Mouse (Mus musculus) lung, postnatal 4 days (tissue): ENCODE data around the gene Cfap77.

Source experiments
- DNase-seq, 2 experiments: peaks; one replicate each; pipeline ENCODE4 v3.0.0; 2021

Gene Cfap77

DNA sequence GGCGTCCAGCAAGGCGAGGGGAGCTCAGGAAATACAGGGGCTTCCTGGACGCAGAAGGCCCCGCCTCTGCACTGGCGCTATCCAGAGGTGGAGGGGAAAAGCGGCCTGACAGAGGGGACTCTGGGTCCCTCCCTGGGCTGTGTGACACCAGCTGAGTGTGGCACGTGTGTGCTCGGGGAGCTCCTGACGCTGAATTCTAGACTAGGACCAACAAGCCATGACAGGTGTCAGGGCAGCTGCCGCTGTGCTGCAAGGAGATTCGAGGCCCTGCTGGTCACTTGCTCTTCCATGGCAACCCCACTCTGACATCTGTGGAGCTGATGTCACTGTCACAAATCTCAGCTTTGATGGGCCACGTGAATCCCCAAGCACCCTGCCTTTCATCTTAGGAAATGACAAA lies 60.9 kb downstream of the Cfap77 start:
- peak in 1 of 2 experiments; percentile 31 for DNase-seq

DNA sequence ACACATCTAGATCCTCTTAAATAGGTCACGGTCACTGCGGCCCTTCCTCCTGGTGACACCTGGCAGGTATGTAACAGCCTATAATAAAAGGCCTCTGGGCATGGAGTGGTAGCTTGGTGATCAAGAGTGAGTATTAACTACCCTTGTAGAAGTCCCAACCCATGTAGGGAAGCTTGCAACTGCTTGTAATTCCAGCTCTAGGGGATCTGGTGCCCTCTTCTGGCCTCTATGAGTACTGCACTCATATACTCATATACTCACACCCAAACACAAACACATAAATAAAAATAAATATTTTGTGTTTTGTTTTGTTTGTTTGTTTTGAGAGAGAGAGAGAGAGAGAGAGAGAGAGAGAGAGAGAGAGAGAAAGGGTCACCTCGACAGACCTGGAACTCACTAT lies 66.1 kb downstream of the Cfap77 start:
- DNase-seq: no peak

DNA sequence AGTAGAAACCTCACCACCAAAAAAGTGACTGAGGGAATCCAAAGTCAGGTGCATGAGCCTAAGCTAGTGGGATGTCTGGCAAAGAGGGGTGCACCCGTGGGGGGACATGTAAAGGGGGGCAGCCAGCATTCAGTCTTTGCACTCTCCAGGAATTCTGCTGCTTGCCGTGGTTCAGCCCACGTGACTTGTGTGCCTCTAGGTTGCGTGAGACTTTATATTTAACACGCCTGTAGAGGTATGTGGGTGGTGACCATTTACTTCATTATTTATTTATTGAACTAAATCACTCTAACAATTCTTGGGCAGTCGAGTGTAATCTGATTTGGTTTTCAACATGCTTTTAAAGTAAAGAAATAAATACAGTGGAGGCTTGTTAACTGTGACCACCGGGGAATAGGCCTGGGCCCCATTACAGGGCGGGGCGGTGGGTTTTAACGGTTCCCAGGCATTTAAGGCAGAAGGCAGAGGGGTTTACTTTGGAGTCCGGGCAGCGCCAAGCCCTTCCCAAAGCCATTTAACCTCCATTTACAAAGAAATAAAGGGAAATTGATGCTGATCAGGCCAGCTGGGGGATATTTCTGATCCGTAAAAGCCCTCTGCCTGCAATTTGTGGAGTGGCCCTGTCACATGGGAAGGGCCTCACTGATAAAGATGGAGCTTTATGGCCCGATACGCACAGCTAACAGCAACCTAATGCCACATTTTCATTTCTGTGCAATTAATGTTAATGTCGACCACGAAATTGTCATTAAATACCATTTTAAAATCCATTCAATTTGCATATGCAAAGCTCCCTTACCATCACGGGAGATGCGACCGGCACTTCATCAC lies 74.6 kb downstream of the Cfap77 start:
- no peak for DNase-seq

DNA sequence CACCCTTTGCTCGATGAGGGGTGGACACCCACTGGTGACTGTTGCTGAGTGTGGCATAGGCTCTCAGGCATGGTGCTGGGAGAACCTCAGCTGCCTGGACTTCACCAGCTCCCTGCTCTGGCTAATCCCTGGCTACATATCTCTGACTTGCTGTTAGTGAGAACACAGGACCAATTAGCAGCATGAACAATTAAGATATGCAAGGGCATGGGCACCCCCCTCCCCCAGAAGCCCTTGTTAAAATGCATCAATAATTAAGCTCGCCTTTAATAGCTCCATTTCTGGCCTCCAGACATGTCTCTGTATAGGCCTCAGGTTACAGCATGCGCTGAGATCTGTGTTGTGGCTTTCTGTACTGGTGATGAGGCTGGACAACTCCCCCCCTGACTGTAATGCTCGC lies 76.4 kb downstream of the Cfap77 start:
- DNase-seq: no peak

DNA sequence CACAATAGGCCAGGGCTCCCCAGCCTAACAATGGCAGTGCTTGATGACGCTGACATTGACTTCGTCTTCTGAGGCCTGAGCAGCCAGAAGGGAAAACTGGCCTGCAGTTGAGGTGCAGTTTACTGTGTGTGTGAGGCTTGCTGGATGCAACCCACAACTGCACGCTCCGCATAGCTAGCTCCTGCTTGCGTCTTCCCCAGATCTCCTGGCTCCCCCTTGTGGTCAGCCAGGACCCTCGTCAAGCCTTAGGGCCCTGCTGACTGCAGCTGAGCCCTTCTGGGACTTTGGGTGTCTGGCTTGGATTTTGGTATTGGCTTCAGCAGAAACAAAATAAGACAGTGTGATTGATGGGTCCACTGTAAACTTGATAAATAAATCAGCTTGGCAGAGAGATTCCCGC lies 78.2 kb downstream of the Cfap77 start:
- DNase-seq: peak; percentile 76 to 83

DNA sequence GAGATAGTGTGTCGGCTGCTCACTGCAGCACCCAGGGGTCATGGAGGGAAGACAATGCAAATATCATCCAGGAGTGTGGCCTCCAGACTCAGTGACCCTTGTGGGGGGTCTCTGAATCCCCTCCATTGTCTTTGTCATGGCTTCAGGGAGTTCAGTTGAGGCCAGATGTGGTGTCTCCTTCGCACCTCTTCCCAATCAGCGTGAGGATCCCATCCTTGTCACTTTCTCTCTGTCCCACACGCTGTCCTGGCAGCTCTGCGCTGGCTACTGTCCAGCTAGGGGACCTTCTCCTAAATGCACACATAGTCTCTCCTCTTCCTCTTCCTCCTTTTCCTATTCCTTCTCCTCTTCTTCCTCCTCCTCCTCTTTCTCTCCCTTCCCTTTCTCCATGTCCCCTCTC lies 79.3 kb downstream of the Cfap77 start:
- DNase-seq: no peak

DNA sequence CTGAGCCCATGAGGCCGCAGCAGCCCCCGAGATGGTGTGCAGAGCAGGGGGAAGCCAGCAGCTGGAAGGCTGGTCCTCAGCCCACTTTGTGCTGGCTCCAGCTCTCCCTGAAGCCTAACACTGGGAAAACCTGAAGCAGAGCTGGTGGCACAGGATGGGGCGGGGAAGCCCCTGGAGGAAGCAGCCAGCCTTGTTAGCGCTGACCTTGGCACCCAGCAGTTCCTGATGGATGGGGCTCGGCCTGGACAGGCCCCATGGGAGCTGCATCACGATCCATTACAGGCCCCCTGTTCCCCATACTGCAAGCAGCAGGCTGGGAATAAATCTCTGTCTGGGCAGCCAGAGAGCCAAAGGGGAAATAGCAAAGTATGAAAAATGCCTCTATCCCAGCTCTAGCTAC lies 80.3 kb downstream of the Cfap77 start:
- peak; percentile 22 to 59 for DNase-seq

DNA sequence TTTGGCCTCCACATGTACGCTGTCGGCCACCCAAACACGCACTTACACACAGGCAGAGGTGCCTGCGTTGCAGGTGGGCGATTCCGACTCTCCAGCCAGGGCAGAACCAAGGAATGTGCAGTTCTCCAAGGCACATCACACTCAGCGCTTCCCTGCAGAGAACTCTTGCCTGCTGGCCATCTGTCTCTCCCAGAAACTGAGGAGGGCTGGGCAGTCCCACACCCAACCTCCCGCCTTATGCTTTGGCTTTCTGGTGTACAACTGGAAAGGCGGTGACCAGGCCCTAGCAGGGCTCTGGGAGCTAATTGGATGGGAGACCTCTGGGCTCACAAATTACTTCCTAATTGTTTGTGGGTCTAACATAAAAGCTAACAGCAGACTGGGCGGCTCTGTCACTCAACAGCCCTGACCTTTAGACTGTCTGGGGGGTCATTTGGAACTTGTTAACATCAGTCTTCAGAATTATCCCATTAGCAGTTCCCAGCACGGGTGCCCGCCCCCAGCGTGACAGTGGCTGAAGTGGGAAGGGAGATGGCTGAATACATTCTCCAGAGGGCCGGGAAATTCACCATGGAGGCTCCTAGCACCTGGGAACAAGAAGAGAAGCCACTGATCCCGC lies 80.9 kb downstream of the Cfap77 start:
- no peak for DNase-seq

DNA sequence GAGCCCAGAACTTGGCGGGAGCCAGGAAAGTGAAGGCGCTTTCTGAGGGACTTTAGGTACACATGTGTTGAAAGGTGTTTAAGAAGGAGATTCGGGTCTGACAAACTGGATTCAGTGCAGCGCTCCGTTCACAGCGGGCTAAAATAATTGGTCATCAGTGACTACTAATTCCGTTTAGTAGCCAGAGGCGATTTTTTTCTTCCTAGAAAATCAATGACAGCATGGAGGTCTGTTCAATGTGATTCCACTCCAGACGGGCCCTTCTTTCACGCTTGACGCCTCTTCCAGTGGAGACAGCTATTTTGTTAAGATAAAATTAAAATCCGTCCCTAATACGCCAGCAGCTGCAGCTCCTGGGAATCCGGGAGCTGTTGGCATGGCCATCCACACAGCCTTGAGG lies 84.4 kb downstream of the Cfap77 start:
- no peak for DNase-seq

DNA sequence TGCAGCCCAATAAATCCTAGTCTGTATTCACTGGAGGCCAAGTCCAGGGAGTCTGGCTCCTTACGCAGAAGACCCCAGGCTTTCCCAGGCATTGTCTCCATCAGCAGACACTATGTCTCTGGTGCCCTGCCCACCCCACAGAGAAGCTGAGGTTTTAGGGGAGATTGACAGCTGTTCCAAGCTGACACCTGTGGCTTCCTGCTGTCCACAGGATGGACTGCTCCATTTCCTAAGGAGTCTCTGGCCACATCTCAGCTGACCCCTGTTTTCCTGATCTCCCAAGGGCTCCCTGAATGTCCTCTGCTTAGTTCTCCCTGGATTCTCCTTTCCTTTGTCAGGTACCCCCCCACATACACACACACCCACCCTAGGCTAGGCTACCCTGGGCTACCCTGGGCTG lies 86.6 kb downstream of the Cfap77 start:
- DNase-seq: no peak

DNA sequence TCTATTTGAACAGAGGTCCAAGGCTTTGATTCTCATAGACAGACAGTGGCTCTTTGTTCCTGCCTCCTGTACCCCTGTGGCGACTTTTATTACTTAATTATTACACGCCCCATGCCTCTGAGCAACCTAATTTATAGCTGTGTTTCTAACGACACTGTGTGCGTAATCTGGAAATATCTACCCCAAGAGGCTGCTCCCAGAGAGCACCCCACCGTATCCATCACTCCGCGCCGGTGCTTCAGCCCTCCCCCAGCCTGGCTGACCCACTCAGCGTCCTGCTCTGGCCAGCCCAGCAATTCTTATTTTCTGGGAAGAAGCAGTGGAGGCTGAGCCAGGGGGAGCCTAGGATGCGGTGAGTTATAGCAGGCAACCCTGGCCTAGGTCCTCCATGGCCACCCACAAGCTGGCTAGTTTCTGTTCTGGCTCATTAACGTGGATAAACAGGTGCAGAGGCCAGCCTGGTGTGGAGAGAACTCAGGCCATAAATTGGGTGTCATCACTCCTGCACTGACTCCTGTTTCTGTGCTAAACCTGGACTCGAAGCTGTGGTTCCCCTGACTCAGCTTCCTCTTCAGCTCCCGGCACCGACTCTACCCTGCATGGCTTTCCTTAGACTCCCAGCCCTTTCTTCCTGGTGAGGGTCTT lies 88.6 kb downstream of the Cfap77 start:
- DNase-seq: no peak

DNA sequence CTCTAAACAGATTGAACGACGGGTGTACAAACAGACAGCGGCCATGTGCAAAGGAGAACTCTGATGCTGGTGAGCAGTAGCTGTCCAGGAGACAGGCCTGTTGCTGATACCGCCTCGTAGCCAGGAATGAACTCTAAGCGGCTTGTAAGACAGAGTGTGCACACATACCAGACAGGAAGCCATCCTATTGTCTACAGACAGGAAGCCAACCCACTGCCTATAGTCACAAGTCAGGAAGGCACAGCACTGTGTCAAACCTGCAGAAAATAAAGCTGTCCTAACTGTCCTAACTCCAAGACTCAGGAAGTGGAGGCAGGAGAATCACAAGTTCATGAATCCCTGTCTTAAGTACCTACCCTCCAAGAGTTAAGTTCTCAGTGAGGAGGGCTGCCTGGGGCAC lies 91.3 kb downstream of the Cfap77 start:
- DNase-seq: no peak

DNA sequence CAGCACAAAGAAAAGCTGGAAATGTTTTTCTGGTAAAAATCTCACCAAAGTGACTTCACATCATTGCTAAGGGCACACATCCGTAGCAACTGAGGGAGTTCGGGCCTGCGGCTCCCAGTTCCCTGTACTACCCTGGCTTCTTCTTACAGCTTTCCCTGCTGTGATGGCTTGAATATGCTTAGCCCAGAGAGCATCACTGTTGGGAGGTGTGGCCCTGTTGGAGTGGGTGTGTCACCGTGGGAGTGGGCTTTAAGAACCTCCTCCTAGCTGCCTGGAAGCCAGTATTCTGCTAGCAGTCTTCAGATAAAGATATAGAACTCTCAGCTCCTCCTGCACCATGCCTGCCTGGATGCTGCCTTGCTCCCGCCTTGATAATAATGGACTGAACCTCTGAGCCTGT lies 93.2 kb downstream of the Cfap77 start:
- no peak for DNase-seq

DNA sequence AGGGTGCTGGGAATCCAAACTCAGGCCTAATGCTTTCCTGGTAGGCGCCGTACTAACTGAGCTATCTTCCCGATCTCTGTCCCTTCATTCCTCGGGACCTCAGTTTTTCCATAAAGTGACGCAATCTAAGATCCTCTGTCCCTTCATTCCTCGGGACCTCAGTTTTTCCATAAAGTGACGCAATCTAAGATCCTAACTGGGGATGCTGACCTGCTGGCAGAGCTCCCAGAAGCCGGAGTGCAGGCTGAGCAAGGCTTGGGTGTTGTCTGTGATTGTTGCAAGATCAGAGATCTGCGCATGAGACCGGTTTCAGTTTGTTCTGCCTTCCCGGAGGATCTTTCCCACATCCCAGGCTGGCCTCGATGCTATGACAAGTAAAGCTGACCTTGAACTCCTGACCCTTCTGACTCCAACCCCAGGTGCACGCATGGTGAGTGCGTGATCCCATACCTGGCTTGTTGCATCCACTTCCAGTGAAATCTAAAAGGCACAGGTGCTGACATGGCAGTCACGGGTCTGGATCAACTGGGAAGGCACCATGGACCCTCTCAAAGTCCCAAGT lies 93.8 kb downstream of the Cfap77 start:
- DNase-seq: peak; percentile 34 to 67

DNA sequence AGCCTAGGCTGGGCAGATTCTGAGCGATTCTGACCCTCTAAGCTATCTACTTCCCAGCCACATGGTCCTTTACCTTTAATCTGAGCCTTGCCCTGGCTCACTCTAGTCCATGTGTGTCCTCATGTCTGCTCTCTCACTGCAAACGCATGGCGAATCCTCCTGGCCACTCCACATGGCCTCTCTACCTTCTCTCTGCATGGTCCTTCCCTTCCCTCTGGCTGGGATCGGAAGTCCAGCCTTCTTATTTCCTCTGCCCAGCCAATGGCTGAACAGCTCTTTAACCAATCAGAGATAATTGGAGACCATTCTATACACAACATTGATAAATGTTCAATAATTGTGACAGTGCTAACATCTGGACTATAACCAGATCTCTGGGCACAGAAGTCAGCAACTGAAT lies 98.0 kb downstream of the Cfap77 start:
- no peak for DNase-seq

DNA sequence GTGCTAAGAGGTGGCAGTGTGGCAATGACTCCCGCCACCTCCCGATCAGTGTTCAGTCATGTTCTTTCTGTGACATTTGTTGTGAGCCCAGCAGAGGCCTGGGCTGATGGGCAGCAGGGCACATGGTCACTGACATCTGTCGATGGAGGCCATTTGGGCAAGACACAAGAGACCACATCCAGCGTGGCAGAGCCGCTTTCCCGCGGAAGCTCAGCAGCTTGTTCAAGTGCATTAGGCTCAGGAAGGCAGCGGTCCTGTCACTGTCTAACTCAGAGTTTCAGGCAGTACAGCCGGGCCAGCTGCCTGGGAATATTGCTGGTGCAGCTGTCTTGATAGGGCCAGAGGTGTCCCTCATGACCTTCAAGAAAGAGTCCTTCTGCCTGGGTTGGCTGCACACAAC lies 100.3 kb downstream of the Cfap77 start:
- no peak for DNase-seq

DNA sequence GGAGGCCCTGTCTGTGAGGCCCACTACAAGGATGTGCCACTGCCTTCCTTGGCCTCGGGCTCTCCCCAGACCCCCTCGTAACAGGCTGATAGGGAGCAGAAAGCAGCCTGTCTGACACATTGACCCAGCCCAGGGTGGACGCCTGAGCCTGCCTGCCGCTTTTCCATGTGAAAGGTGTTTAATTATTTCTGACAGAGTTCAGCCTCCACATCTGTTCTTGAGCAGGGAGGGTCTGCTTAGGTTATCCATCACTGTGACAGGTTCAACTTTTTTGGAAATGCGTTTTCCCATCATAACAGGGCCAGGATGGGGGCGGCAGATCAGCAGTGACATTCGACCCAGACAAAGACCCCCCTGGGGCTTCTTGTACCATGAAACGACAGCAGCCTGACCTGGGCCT lies 101.9 kb downstream of the Cfap77 start:
- DNase-seq: no peak

DNA sequence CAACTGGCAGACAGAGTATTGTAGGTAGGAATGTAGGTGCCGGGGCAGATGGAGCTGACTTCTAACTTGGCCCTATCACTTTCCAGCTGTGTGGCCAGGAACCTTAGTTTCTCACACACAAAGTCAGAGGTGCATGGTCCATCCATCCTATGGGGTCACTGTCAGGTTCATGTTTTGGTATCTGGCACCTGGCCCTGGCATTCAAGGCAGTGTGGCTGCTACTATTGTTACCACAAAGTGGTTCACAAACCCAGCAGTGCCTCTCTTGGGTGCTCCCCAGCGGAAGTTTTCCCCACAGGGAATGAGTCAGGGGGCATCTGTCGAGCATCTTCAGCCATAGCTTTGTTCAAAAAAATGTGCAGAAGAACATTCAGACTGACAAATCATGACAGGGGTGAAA lies 108.6 kb downstream of the Cfap77 start:
- no peak for DNase-seq

DNA sequence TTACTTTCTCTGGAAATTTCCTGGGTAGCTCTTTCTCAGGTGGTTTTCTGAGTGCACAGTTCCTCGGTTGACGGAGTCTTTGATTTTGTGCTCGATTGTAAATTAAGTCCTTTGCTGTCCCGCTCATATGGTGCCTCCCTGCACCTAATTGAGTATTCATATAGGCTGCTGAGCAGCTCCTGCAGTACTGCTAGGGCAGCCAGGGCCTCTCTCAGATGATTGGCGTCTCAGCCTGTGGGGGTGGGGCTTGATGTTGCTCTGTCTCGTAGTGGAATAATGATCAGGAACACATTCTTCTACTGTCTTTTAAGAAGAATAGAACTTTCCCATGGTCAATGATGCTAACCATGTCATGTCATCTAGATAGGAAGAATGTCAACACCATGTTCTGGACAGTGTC lies 109.5 kb downstream of the Cfap77 start:
- no peak for DNase-seq

DNA sequence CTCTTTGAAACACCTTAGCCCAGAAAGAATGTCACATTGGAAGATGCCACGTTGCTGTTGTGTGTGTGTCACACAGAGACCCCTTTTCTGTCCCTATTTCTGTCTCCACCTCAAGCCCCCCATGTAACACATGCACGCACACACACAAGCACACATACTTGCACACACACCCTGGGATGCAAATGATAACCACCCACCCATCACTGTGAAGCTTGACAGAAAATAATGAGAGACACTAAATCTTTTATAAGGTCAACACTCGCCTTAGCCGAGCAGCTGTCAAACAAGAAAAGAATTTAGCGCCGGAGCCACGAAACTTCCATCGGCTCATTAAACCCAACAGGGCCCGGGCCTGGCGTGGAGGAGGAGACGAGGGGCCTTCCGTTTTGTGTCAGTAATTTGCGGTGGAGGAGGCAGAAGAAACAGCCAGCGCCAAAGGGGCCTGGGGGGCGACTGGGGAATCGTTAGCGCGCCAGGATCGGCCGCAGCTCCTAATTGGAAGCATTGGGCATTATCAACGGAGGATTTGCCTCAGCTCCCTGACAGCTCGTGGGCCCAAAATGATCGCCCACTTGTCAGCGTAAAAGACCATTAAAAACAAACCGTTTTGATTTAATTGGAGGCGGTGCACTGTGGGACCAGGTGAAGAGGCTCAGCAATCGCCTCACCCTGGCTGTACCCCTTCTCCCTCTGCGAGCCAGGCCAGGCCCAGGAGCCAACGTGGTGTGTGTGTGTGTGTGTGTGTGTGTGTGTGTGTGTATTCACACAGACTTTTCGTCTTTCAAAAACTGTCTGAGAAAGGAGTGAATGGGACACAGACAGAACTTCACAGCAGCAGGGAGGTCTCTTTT lies 111.0 kb downstream of the Cfap77 start:
- DNase-seq: no peak

DNA sequence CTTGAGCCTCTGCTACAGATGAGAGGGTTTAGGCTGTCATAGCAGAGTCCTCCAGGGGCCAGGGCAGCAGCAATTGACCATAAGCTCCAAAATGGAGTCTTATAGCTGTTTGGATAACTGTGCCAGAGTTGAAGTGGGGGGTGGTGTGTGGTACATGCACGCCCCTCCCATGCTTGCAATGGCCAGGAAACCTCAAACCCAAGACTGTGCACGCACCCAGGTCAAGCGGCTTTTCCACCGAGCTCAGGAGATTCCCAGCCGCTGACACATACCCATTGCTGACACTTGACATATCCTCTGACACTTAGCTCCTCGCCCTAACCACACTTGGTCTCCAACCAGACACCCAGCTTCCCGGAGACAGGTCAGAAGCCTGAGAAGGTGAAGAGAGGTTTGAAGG lies 115.9 kb downstream of the Cfap77 start:
- DNase-seq: no peak

DNA sequence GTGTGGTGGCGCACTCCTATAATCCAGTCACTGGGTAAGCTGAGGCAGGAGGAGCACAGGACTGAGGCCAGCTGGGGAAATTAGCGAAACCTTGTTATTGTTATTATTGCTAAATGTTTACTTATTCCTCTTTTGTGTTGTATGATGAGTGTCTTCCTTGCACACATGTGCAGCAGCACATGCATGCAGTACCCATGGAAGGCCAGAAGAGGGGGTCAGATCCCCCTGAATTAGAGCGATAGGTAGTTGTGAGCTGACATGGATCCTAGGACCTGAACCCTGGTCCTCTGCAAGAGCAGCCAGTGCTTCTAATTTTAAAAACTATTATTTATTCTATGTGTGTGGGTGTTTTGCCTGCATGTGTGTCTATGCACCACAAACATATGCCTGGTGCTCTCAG lies 124.3 kb downstream of the Cfap77 start:
- DNase-seq: no peak

DNA sequence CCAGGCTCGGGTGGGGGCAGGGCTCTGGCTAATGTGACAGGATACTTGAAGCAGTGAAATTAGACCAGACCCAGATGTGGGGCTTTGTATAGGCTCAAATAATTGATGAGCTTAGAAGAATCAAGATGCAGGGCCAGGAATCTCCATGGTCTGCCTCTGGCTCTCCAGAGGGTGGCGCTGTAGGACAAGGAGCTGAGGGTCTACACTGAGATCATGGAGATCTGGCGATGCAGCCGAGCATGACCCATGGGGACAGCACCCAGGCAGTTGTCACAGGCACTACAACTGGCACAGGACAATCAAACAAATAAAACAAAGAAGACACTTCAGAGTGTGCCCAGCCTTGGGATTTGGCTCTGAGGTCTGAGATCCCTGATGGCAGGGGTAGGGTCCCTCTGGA lies 131.0 kb downstream of the Cfap77 start:
- peak; percentile 64 to 78 for DNase-seq
